Mouse (Mus musculus) 416B (cell line): Measurements from ENCODE around the gene Cphx2.
"Not testable (repeated sequence)": the region's sequence is repeated elsewhere in the genome, so short reads cannot be mapped to it uniquely, and the experiment has no call there.

Experiments
- DNase-seq: peaks from one replicate; pipeline ENCODE4 v3.0.0; 2011; ENCODE audit warnings: low read depth

Cphx2 gene

DNA sequence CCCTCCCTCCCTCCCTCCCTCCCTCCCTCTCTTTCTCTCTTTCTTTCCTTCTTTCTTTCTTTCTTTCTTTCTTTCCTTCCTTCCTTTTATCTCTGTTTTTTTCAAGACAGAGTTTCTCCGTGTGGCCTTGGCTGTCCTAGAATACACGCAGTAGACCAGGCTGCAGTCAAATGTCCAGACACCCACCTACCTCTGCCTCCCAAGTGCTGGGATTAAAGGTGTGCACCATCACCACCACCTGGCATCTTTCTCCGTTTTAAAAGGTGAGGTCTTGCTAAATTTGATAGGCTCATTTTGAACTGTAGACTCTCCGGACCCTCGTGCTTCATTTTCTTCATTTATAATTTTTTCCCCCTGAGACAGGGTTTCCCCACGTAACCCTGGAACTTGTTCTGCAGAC, at the start of gene Cphx2:
Cphx2 (plus strand) TSS at position 301 of the 400 bp plus-strand sequence.
- not testable (repeated sequence) for DNase-seq

DNA sequence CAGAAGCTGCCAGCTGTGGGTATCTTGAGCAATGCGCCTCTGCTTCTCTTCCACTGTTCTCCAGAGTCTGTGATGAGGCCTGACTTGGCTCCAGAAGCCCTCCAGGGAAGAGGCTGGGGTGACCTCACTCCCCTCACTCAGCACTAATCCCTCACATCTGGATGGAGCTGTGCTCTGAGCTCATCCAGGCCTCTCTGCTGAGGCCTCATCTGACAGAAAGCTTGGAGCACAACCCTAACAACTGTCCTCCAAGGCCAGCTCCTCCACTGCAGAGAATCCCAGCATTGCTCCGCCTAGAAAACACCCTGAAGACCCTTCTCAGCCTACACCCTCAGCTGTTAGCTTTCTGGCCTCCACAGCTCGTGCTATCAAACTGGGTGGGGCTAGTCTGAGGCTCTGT, 47.0 kb upstream of the Cphx2 start:
- not testable (repeated sequence) for DNase-seq

DNA sequence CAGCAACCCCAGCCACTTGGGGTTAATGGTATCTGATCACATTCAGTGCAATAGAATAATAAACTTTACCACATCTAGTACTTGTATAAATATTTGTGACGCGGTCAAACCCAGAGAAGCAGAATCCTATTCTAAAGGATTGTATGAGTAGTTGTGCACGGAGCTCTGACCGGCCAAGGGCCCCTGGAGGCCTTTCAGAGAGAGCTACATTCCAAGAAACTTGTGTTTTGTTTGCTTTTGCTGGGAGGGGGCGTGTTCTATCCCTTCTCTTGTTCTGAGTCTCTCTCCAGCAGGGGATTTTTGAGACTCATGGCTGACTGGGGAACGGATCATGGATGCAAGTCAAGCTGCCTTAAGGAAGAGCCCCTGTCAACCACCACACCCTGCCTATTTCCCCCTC, 45.9 kb upstream of the Cphx2 start:
- not testable (repeated sequence) for DNase-seq

DNA sequence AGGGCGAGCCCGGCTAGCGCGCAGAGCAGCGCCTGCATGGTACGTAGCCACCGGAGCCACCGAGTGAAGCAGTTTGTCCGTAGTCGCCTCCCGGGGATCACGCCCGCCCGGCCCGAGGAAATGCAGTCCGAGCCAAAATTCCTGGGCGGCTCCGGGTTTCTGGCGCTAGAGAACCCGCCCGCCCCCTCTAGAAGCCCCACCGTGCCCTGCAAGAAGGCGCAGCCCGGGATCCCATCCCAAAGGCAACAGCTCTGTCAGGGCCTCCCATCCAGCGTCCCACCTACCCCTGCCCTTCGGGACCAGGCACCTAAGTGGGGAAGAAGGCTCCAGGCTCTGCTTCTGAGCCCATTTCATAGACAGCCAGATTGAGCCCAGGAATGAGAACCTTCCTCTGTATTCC, 38.7 kb upstream of the Cphx2 start, which contains the start of gene Gm9780:
Gm9780 (minus strand) TSS at position 101 of the 400 bp plus-strand sequence.
- DNase-seq: not testable (repeated sequence)

DNA sequence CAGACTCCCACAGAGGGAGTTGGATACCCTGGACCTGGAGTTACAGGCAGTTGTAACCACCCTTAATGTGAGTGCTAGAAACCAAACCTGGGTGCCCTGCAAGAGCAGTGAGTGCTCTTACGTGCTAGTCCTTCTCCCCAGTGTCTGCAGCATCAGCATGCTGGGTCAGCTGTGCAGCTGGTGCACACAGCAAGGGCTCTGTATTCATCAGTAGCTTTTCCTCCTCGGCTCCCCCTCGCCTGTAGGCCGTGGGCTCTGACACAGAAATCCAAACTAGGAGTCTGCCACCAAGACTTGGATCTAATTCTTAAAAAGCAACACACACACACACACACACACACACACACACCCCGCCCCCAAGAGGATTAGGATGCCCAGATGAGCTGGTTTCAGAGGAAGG, 36.3 kb upstream of the Cphx2 start:
- DNase-seq: not testable (repeated sequence)

DNA sequence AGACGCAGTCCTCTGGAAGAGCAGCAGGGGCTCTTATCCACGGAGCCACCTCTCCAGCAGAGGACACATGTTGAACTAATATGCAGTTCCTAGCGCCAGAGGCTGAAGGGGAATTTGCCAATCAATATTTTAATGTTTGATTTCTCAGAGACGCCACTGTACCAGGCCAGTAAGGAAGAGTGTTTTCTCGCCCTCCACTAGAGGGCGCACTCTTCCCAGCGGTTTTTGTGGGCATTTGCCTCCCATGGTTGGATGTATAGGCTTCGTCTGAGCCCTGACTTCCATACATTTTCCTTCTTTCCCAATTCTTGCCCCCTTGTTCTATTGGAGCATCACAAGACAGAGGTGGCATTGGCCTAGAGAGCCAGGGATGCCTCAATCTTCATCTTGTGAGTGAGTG, 34.3 kb upstream of the Cphx2 start:
- DNase-seq: not testable (repeated sequence)

DNA sequence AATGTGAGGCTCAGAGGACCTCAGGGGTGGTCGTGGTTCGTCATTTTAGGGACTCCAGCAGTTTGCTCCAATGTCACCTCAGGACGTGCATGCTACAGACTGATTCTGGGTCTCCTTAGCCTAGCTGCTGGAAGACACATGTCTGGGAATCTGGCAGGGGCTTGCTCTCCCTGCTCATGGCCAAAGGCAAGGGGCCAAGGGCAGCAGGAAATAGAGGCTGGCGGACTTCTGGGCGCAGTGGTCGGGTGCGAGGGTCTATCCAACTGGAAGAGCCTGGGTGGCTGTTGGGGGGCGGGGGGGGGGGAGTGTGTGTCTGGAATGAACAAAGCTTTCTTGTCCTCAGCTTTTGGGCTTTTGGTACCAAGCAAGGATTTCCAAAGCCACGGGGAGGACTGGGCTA, 32.5 kb upstream of the Cphx2 start:
- DNase-seq: not testable (repeated sequence)

DNA sequence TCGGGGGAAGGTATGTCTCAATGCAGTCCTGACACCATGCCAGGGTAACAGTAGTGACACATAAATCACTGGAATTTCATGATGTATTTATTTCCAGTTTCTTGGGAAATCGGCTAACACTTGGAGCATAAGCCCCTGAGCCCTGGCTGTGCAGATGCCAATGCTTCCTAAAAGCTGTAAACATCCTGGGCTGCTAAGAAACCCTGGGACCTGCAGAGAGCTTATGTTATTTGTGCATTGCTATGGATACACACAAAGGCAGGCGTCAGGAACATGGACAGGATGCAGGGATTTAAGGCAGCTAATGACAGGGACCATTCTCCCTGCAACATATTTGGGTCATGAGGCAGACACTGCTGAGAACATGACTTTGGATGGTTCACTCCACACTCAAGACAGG, 23.1 kb upstream of the Cphx2 start:
- DNase-seq: not testable (repeated sequence)

DNA sequence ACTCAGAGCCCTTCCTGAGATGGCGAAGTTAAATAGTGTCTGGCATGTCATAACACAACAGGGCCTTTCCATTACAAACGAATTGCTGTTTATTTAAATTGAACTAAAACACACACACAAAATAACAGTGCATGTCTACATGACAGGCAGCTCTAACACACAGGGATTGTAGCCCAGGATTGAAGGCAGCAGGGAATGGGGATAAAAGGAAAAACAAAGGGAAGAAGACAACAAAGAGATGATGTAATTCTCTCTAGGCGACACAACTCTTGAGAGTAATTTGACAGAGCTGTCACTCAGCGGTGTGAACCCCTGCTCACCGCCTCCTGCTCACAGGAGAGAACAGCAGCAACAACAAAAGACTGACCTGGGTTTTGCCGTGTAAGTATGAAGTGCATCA, 22.0 kb upstream of the Cphx2 start:
- not testable (repeated sequence) for DNase-seq

DNA sequence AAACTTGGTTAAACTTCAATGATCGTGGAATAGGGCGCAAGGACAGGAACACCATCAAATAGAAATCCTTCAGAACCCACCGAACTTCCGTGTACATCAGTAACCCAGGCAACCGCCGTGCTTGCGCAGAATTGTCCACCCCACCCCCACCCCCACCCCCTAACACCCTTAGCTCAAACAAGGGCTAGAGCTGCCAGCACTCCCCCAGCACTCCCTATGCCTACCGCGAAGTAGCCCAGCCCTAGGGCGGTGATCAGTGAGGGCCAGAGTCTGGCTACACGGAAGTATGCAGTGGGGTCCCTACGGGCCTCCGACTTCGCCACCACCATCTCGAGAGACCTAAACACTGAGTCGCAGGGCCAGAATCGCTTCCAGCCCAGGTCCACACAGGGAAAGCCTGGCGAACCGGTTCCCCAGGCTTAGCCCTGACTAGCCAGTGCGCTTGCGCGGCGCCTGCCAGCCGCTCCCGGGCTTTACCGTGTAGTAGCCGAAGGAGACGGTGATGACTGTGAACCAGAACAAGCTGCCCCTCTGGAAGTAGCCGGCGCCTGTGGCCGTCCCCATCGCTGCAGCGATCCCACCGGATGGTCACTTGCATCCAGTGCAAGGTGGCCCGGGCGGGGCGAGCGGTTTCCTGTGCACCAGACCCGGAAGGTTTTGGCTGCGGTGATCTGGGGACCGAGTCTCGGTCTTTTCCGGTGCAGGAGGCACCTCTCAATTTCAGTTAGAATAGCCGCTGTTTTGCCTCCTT, 14.6 kb upstream of the Cphx2 start:
- not testable (repeated sequence) for DNase-seq

DNA sequence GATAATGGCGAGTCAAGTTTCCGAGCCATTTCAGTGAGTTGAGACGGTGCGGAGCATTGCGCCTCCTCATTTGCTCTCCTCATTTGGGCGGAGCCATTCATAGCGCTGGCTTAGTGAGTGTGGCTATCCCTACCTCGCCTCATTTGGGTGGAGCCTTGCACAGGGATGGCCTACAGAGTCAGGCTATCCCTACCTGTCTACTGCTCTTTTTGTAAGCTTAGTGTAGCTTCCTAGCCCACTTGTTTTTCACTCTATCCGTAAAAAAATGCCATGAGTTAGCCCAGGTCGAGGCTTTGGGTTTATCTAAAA, 14.0 kb upstream of the Cphx2 start, which contains the start of gene Tmem254c:
Tmem254c (minus strand) TSS at position 31 of the 309 bp plus-strand sequence.
- DNase-seq: not testable (repeated sequence)

DNA sequence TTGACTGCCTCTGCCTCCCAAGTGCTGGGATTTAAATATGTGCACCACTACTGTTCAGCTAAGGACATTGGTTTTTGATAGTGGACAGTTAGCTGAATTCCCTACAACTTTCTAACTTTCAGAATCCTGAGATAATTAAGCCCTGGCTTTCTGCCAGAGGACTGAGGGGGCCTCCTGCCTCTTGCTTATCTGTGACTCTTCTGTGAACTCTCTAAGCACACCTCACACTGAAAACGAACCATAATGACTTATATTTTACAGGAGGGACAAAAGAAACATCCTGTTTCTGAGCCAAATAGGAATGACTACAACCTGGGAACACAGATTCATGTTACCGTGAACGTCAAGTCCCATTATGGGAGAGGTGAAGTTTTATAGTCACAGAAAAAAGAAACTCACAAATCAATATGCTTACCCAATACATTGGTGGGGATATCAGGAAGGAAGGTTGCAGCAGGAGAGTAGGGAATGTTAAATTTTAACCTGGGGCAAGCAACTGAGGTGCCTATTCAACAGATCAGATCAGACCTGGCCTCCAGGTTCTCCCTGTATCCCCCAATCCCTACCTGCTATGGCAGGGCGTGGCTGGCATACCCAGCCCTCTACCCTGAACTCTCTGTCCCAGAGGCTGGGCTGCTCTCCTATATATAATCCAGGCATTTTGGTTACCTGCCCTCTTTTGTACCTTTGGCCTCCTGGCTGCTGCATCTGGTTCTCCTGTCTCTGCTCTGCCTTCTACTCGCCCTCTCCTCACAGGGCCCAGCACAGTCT, 4.5 kb upstream of the Cphx2 start:
- not testable (repeated sequence) for DNase-seq

DNA sequence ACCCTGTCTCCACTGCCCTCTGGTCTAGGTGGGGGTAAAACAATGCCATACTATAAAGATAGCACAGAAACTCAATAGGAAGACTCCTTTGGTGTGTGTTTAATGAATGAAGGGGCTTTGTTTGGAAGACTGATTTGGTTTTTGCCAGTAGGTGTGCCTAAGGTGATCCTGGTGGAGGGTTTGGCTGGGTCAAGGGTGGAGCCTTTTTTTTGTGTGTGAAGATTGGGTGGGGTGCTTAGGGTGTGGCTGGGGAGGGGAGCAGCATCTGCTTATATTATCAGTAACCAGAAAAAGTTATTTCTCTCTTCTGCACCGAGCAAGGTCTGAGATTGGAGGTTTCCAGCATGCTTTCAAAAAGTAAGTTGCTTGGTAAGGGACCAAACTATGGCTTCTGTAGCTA, 681 bp downstream of the Cphx2 start, which contains the start of gene Cphx3:
Cphx3 (plus strand) TSS at position 301 of the 400 bp plus-strand sequence.
- DNase-seq: not testable (repeated sequence)

DNA sequence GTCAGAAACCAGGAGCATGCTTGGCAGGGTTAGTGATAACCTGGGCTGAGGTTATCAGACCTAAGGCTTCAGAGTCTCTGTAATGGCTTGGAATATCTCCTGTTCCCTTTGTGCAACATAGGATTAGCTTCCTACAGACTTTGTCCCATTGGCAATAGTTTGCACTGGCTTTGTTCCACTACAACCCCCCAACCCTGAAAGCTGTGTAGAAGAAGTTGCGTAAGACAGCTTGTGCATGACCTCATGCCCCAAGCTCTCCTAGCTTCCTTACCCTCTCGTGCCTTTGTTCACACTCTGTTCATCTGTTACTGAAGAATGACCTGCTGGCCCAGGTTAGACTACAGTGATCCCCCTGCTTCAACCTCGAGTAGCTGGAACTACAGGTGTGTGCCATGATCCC, 16.3 kb downstream of the Cphx2 start:
- DNase-seq: not testable (repeated sequence)

DNA sequence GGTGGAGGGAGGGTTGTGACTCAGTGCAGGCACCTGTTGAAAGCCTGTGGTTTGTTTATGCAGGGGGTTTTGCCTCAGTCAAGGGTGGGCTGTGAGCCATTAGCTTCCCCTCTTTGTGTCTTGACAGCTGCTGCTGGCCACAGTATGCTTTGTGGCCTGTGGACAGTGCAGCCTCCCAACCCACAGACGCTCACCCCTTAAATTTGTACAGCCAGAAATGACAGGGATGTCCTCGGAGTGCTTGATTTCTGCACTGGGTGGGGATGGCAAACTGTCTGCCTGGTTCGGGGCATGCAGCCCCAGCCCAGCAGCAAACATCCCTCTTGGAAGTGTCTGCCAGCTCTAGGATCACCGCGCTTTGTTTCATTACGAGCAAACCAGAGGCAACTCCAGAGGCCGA, 36.8 kb downstream of the Cphx2 start, which contains the start of gene Duxbl2:
Duxbl2 (plus strand) TSS at position 200 of the 400 bp plus-strand sequence.
- DNase-seq: not testable (repeated sequence)

DNA sequence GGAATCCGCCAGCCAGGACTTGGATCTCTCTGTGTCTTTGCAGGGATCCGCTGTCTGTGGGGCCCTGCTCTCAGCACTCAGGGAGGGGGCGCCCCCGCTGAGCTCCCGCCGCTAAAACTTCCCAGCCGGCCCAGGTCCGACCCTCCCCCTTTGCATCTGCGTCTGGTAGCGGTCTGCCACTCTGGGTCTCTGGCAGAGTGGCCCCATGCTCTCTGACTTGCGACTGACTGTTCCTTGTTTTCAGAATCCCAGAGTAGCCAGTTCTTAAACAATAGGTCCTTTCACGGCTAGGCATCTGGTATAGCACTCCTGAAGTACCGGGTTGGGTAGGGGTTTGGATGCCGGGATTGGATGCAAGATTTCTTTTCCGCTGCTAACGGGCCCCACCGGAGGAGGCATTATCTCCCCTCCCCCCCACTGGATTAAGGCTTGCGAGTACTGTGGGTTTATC, 37.3 kb downstream of the Cphx2 start:
- DNase-seq: not testable (repeated sequence)

DNA sequence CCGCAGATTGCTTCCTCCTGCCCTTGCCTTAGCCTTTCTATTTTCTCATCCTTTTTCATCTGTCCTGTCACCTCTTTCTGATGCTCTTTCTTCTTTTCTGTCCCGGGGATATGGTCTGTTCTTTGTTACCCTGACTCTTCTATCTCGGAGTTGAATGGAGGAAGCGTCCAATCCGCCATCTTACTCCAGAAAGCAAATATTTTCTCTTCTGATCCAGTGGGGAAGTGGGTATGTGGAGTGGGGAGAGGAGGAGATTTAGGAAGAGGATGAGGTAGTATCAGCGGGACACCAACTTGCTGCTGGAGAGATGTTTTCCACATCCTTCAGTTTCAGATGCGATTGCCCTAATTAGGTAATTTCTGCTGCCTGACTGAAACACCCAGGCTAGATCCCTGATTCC, 37.8 kb downstream of the Cphx2 start:
- DNase-seq: not testable (repeated sequence)
